Mouse (Mus musculus): ENCODE measurements around the gene Nckipsd.

The Nckipsd gene

DNA sequence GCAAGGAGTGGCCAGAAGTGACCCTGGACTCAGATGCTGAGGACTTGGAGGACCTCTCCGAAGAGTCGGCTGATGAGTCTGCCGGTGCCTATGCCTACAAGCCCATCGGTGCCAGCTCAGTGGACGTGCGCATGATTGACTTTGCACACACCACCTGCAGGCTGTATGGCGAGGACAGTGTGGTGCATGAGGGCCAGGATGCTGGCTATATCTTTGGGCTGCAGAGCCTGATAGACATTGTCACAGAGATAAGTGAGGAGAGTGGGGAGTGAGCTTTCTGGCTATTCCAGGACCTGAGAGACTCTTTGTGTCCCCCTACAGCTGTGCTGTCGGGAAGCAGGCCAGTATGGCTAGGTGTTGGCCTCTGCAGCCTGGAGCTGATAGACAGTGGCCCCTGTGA is 2.4 kb upstream of the Nckipsd start:
- DNase-seq, result no peak

DNA sequence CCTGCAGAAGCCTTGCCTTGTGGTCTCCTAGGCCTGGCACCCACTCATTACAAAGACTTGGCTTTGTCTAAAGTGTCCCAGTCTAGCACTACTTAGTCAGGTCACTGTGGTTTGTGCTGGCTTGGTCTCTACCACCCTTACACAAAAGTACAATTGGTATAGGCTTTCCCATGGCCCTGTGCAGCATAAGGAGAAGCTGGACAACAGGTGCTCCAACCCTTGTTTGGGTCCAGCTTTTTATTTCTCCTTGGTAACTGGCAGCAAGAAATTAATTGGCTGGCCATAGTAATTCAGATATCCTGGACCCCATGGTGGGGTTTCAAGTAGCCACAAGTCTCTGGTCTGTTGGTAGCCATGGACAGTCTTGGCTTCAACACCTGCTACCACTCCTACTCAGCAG is 1.8 kb upstream of the Nckipsd start:
- no peak for DNase-seq

DNA sequence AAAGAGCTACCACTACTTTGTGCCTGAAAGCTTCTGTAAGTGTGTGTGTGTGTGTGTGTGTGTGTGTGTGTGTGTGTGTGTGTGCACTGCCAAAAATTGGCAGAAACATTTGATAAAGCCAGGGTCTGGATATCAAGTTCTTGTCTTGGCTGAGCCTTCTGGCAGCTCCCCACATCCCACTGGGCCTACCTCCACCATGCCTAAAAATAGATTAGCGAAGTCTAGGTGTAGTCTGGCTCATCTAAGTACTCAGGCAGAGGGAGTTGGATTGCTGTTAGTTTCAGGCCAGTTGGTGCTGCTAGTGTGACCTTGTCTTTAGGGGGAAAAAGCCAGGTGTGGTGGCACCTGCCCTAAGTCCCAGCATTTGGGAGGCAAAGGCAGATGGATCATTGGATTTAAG is 1.3 kb upstream of the Nckipsd start:
- DNase-seq, result no peak

DNA sequence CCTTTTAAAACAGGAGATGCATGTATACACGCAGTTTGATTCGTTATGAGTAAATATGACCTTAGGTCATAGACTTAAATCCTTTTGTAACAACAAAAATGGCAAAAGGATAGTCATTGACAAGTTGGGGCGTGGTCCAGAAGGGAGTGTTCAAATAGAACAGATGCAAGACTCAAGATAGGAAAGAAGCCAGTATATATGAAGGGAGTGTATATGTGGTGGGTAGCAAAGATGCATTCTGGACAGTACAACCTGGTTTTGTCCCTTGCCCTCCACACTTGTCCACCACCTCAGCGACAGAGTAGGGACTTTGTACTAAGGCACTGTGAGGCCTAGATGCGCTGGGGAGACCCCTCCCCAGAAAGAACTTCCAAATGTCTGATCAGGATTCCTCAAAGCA is 494 bp upstream of the Nckipsd start:
- no peak for DNase-seq

DNA sequence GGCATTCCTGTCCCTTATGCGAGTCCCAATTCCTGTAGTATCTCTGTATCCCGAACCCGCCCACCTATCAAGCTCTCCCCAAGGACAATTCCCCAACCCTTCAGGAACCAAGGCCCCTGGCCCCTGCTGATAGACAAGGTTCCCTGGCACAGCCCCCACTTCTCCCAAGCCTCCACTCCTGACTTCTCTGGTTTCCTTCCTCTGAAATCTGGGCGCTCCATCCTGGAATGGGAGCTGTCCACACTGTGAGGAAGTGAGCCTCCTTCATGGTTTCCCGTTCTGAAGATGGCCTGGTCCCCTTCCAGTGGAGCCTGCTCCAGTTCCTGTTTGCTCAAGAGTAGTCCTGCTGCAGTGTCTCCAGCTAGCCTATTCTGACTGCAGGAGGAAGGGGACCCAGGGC is 1.0 kb downstream of the Nckipsd start:
- DNase-seq, result peak; percentile 45

DNA sequence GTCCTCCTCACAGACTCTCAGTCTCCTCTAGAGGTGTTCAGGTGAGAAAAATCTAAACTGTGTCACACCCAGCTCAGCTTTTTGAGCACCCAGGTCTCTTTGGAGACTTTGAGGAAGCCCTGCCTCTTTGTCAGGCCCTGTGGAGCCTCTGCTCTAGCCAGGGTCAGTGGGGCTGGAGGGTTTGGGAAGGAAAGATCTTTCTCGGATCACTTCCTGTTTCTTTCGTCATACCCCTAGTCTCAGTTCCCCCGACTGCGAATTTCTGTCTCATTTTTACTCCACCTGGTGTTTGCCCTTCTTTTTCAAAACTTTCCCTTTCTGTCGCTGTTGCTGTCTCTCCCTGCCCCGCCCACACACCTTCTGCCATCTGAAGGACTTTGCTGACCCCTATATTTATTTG is 1.6 kb downstream of the Nckipsd start:
- no peak for DNase-seq

DNA sequence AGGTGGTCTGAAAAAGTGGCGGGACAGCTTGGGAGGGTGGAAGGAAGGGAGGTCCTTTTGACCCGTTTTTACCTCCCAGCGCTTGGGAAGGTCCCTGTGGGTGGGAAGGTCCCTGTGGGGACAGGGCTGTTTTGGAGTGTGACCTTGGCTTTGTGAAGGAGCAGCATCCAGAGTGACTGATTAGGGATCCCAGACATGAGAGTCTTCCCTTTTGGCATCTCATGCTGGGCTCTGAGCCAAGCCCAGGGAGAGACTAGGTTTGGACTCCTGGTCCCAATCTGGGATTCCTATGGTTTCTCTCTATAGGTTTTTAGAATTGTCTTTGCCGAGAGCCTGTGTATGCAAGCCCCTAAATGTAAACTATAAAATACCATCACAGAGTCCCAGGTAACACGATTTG is 2.3 kb downstream of the Nckipsd start:
- DNase-seq, result no peak

DNA sequence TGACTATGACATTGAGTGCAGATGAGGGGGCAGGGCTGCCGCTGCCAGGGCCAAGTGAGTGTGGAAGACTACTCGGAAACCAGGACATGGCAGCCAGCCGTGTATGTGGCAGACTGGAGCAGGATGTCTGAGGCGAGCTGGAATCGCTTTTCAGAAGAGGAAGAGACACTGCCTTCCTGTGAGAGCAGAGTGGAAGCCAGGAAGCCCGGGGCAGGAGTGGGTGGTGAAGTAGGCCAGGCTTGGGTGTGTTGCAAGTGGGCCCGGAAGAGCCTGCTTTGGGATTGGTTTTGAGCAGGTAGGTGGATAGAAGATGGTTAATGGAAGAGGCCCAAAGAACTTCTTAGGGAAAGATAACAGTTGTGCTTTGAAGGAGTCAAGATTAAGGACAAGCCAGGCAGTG is 7.4 kb downstream of the Nckipsd start:
- no peak for DNase-seq

DNA sequence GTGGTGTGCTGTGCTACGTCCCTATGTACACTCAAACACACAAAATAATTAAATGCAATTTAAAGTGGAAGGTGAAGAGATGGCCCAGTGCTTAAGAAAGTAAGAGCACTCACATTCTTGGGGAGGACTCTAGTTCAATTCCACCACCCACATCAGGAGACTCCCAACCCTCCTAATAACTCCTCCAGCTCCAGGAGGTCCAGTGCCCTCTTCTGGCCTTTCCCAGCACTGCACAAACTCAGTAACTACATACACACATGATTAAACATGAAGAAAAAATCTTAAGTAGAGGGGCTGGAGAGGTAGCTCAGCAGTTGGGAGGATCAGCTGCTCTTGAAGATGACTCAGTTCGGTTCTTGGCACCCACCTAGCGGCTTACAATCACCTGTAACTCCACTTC is 11.3 kb downstream of the Nckipsd start:
- peak; percentile 72 for DNase-seq

DNA sequence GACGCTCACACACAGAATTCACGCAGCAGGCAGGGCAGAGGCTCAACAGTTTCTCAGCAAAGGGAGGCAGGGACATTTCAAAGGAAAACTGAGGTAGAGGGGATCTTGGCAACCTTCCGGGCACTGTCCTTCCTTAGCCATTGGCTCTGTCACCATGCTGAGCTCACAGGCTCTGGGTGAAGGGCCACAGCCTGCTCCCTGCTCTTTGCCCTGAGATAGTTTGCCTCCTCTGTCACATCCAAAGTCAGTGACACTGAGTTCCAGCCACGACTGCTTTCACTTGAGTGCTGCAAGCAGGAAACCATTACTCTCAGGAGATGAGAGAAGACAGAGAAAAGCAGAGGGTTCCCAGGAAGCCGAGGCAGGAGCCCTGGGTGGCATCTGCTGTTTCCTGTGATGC is 11.9 kb downstream of the Nckipsd start:
- no peak for DNase-seq

DNA sequence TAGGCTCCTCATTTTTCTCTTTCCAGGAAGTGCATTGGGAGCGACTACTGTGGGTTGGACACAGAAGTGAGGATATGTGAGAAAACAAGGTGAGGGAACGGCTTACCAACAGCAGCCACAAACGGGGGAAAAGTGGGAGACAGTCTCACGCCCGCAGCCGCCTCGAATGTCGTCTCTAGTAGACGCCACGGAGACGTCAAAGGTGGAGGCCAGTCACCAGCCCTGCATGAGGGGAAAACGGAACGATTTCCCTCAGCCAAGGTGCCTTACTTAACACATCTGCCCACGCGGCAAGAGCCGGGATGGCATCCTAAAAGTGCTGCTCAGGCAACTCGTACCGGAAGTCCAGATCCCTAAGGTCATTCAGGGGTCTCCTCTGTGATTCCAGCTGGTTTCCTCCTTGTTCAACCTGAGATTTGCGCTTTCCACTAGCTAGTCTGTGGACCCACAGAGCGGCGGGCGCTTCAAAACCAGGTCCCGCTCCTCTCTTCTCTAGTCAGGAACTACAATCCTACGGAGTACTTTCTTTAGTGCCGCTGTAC is 16.0 kb downstream of the Nckipsd start:
- DNase-seq, result no peak

DNA sequence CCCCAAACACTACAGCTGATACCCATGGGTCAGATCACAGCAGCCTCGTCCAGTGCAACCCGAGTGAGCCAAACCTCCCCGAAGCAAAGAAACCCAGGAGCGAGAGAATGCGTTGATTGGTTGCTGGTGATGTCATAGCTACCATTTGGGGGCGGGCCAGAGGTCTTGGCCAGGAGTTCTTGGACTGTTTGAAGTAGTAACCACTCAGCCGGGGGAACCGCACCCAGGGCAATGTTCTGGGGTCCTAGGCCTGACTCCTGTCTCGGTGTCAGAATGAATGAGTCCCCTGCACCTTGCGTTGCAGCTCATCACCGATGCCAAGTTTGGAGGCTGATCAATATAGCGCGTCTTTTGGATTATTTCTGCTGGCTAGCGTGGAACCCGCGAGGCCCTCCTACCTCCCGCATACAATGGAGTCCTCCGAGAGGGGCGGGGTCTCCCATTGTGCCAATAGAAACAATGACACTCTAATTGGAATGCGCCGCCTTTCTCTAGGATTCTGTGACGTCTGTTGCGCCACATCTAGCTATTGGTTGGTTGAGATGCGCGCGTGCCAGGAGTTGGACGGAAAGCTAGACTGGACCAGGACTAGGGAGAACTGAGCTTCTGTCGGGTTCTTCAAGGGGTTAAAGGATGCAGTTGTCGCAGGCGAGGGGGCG is 16.7 kb downstream of the Nckipsd start:
- no peak for DNase-seq

DNA sequence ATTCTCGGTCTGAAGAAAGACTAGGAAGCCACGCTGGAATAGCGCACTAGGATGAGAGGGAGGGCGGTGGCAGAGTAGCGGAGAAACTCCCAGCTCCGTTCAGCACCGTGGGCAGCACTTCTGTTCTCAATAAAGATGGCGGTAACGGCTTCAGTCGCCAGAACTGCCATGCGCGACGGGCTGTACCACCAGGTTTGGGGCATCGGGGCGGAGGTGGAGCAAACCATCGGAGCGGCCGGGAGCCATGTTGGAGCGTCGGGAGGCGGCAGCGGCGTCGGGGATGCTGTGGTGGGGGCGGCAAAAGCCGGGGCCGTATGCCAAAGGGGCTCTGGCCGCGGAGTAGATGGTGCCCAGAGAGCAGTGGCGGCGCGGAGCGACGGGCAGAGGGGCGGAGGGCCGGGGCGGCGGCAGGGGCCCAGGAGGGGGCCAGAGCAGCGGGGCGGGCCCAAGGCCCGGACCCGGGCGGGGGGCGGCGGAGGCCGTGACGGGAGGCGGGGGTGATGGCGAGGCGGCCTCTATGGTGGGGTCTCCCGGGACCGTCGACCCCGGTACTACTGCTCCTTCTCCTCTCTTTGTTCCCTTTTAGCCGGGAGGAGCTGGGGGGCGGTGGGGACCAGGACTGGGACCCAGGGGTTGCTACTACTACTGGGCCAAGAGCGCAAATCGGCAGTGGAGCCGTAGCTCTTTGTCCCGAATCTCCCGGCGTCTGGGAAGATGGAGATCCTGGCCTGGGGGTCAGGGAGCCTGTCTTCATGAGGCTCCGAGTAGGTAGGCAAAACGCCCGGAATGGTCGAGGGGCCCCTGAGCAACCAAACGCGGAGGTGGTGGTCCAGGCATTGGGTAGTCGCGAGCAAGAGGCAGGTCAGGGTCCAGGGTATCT is 17.9 kb downstream of the Nckipsd start, which contains the start of gene Celsr3:
Gene Celsr3 (plus strand): TSS at position 501 of the 880 bp plus-strand sequence.
- no peak for DNase-seq

DNA sequence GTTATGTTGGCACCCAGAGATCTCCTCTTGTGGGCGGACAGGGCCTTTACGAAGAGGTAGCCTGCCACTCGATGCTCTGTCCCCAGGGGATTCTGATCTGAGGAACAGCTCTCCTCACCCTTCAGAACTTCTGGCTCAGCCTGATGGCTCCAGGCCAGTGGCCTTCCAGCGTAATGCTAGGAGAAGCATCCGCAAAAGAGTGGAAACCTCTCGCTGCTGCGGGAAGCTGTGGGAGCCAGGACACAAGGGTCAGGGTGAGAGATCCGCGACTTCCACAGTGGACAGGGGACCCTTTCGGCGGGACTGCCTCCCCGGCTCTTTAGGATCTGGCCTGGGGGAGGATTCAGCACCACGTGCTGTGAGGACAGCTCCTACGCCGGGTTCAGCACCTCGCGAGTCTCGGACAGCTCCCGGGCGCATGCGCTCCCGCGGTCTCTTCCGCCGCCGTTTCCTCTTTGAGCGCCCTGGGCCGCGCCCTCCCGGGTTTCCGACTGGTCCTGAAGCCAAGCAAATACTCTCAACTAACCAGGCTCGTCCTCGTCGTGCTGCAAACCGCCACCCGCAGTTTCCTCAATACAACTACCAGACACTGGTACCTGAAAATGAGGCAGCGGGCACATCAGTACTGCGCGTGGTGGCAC is 18.7 kb downstream of the Nckipsd start:
- DNase-seq, result peak; percentile 82

DNA sequence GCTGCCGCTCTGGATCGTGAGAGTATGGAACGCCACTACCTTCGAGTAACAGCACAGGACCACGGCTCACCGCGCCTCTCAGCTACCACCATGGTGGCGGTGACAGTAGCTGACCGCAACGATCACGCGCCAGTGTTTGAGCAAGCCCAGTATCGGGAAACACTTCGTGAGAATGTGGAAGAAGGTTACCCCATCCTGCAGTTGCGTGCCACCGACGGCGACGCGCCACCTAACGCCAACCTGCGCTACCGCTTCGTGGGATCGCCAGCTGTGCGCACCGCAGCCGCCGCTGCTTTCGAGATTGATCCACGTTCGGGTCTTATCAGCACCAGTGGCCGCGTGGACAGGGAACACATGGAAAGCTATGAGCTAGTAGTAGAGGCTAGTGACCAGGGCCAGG is 19.3 kb downstream of the Nckipsd start:
- no peak for DNase-seq

DNA sequence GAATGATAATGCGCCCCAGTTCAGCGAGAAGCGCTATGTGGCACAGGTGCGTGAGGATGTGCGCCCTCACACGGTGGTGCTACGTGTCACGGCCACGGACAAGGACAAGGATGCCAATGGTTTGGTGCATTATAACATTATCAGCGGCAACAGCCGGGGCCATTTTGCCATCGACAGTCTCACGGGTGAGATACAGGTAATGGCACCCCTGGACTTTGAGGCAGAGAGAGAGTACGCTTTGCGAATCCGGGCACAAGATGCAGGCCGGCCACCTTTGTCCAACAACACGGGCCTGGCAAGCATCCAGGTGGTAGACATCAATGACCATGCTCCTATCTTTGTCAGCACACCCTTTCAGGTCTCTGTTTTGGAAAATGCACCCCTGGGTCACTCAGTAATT is 19.7 kb downstream of the Nckipsd start:
- DNase-seq, result no peak

DNA sequence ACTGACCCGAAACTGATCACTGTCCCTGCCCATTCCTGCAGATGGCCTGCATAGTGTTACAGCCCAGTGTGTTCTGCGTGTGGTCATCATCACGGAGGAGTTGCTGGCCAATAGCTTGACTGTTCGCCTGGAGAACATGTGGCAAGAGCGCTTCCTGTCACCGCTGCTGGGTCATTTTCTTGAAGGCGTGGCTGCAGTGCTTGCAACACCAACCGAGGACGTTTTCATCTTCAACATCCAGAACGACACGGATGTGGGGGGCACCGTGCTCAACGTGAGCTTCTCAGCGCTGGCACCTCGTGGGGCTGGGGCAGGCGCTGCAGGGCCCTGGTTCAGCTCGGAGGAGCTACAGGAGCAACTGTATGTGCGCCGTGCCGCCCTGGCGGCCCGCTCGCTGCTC is 23.5 kb downstream of the Nckipsd start:
- DNase-seq, result no peak

DNA sequence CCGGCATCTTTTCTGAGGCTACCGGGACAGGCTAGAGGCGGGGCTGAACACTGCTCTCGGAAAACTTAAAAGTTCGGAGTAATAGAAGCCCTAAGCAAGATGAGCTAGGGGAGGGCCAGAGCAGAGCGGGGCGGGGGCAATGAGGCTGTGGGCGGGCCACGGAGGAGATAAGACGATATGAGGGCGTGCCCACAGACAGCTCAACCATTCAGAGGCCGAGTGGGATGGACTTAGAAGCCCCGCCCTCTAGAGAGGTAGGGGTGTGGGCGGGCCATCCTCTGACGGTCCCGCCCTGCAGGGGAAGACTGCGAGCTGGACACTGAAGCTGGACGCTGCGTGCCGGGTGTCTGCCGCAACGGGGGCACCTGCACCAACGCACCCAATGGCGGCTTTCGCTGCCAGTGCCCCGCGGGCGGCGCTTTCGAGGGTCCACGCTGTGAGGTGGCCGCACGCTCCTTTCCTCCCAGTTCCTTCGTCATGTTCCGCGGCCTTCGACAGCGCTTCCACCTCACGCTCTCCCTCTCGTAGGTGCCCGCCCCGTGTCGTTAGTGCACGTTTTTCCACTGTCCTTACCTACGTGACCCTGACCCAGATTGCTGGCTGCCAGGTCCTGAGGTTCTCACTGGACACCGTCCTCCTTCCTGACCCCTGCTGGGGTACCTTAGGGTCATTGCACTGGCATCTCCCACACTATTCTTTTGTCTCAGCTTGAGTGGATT is 24.4 kb downstream of the Nckipsd start:
- peak; percentile 91 for DNase-seq

DNA sequence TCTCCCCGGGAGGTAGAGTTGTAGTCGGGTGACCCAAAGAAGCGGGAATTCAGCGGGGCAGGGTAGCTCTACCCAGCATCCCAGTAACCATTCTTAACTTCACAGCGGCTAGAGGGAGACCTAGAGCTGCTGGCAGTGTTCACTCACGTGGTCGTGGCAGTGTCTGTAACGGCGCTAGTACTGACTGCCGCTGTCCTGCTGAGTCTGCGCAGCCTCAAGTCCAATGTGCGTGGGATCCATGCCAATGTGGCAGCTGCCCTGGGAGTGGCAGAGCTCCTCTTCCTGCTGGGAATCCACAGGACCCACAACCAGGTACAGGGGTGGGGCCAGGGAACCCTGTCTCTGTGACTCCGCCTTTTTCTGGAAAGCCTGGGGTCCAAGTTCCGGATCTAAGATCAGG is 34.8 kb downstream of the Nckipsd start:
- peak; percentile 78 for DNase-seq

DNA sequence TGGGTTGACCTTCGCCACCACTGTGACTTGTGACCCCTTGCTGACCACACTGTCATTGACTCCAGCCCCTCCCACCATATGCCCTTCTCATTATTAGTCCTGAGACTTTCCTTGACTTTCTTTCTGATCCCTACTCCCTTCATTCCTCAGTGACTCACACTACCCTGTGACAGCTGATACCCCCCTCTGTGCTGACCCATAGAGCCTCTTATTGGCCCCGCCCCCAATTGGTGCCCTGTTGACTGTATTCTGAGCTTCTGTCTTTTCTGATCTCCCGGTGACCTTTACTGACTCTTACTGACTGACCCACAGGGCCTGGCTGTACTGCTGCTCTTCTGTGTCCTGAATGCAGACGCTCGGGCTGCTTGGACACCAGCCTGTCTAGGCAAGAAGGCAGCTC is 37.2 kb downstream of the Nckipsd start:
- DNase-seq, result no peak

DNA sequence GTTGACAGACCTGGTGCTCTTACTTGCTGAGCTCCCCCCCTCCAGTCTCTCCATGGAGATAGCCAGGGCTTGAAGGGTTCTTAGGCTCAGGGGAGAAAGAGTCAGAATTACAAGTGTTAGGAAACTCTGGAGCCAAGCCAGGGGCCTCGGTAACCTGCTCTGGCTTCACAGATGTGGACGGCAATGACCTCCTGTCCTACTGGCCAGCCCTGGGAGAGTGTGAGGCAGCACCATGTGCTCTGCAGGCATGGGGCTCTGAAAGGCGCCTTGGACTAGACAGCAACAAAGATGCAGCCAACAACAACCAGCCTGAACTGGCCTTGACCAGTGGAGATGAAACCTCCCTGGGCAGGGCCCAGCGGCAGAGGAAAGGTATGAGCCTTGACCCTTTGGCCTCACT is 39.2 kb downstream of the Nckipsd start:
- DNase-seq, result peak; percentile 32

DNA sequence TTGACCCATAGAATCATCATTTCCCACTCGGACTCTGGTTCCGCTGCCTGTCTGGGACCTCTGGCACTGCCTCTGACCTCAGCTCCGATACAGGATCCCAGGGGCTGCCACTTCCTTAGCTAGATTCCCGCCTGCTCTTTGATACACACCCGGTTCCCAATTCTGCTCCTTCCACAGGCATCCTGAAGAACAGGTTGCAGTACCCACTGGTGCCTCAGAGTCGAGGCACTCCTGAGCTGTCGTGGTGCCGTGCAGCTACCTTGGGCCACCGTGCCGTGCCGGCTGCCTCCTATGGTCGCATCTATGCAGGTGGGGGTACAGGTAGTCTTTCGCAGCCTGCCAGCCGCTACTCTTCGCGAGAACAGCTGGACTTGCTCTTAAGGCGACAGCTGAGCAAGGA is 40.3 kb downstream of the Nckipsd start:
- DNase-seq, result no peak

DNA sequence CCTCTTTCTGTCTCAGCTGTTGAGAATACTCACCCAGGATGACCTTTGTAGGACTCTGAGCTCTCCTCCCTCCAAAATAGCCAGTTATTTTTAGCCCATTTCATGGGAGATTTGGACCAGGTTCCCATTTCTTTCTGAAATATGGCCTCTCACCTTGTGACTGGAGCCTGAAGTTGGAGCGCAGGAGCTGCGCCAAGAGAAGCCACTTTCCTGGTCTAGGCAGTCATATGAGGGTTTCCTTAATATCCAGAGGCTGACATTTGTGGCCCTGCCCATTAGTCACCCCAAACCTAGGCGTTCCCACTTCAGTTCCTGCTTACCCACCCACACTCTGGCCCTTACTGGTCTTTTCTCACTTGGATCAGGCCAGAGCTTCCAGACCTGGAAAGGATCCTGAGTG is 44.8 kb downstream of the Nckipsd start, which contains the start of gene Slc26a6:
Gene Slc26a6 (plus strand): TSS at position 308 of the 400 bp plus-strand sequence.
- no peak for DNase-seq

All from kidney, adult 18-20 months (tissue).